Mouse (Mus musculus) thymus, postnatal 0 days (tissue): ENCODE measurements around the gene Plxnc1. TPM values are rescaled to one million over a fixed set of nuclear protein-coding genes. Genes with fewer than 3 reads are reported as not detected.

ENCODE experiments used
- DNase-seq: peaks from one replicate; pipeline ENCODE4 v3.0.0-alpha.2; 2015; ENCODE audit warnings: low spot score
- polyA plus RNA-seq: library from polyadenylated mRNA; unstranded; fragments of >200 nt; fragmentation: Nextera tagmentation; extraction: Ambion mirVana; gene quantifications from 2 replicates; pipeline ENCODE4 v1.2.1, GENCODE M21; 2015

Plxnc1 gene
- polyA plus RNA-seq = 3.2 and 3.8 TPM in 2 replicates

DNA sequence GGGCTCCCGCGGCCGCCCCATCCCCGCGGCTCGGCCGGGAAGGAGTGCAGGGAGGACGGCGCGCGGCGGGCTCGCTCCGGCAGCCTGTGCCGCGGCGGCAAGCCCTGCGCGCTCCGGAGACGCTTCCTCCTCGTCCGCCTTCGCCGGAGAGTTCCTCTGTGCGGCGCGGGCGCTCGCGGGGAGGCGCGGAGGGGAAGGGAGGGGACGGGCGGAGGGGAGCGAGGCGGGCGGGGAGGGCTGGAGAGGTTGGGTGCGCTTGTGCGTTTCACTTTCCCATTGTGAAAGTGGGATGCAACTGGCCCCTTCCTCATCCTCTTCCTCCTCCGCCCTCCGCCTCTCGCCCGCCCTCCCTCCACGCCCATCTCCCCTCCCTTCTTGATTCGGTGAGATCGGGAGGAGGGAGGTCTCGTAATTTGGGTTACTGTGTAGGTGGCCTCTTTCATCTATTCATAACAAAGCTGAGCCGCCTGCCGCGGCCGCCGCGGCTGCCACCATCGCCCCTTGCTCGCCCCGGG, at the start of gene Plxnc1:
Gene Plxnc1 (minus strand): TSS at position 145 of the 515 bp plus-strand sequence.
- peak; percentile 64 for DNase-seq

DNA sequence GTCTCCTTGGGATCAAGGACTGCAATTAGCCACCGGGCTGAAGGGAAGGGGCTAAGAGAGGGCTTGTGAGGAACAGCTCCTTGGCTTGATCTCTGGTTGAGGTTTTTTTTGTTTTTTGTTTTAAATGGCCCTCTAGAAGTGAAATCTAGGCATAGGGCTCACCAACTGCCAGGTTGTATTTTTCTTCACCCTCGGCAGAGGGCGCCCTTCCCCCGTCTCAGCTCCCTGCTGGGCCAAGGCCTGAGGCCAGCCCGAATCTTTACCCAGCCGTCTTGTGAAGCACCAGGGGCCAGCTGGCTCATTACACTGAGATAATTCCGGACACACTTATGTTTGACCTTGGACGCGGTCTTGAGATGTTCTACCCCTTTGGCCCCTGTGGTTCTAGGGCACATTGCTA, 47.5 kb upstream of the Plxnc1 start:
- peak; percentile 71 for DNase-seq

DNA sequence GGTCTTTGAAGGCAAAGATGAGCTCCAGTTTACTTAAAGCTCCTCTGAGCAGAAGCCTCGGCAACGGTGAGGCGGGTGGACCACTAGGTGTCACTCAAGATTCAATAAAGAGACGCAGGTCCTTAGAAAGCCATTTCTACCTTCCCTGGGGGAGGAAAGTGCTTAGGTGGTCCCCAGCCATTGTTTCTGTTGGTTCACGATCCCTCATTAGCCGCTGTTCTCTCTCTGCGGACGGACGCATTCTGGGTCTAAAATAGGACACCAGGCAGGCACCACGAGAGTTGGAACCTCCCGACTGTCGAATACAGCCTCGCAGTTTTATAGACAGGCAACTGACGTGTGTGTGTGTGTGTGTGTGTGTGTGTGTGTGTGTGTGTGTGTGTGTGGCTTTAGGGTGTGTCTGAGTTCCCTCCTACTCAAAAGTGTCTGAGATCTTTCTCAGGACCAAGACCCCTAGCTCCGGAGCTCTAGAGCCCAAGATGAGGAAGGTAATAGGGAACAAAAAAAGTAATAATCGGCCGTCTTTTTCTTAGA, 47.0 kb upstream of the Plxnc1 start:
- DNase-seq = peak; percentile 85

DNA sequence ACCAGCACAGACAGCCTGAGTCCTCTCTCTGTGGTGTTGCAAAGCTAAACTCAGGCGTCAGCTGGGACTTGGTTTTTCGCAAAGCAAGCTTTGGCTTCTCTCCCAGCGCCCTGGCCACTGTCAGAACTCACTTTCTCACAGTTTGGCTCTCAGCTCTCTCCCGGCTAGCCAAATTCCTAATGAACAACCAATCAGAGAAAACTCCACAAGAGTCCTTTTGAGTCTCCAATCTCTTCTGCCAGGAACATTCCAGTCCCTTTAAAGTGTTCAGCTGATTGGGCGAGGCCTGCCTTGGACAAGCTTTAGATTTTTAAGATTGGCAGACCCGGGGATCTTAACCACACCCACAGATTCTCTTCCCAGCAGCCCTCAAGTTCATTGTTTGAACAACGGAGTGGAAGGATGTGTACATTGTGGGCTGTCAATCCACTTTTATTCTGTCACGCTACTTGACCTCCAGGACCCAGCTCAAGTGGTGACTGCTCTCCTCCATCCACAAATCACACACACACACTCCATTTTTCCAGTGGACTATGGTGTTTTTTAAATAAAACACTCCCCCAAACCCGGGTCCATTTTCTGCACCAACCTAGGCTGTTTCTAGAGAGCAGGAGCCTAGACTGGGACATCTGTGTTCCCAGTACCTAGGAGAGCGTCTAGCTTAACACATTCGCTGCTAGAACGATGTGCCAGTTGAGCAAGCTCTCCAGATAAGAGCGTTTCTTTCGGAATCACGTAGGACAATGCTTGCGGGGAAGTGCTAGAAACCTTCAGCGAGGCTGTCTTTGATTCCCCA, 46.3 kb upstream of the Plxnc1 start:
- no peak for DNase-seq

DNA sequence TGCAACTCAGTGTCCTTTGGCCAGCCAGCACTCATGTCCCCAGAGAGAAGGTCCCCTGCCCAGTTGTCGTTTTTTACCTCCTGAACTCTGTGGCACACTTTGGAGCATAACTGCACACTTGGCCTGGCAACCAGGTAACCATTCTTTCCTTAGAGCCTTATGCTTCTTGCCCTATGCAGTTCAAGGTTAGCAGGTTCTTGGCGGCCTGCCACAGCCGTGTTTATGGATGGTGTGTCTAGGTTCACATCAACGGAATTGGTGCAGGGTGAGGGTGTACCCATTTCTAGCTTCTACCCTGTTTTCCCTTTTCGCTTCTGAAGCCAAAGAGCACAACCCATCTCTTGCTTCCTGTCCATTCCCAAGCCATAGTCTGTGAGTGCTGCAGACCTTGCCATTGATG, 44.7 kb upstream of the Plxnc1 start:
- DNase-seq = no peak

DNA sequence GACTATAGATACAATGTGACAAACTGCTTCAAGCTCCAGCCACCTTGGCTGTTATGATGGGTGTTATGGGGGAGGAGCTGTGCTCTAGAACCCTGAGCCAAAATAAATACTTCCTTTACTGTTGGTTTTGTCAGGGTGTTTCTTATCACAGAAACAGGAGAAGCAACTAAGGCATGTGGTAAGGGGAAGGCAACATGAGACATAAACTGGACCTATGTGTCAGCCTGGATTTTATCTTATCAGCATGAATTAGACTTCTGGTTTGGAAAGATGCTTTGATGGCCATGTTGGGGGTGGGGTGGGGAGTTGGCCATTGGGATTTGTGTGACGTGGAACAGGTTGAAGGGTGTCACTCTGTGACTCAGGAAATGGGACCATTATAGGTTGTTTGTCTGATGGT, 40.5 kb upstream of the Plxnc1 start:
- no peak for DNase-seq

DNA sequence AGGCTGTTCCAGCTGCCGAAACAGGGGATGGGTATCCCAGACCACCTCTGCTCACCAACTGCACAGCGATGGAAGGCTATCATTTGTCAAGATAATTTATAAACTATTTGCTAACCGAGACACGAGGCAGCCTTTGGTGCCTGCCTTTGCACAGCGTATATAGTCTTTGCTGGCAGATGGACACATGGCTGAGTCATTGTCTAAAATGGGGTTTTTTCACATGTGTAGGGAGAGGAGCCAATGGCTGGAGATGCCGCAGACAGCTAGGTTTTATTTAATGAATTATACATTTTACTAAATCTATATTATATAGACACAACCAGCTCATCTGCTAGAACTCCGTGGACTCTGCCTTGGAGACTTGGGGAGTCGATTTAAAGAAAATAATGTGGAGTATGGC, 37.9 kb upstream of the Plxnc1 start:
- no peak for DNase-seq

DNA sequence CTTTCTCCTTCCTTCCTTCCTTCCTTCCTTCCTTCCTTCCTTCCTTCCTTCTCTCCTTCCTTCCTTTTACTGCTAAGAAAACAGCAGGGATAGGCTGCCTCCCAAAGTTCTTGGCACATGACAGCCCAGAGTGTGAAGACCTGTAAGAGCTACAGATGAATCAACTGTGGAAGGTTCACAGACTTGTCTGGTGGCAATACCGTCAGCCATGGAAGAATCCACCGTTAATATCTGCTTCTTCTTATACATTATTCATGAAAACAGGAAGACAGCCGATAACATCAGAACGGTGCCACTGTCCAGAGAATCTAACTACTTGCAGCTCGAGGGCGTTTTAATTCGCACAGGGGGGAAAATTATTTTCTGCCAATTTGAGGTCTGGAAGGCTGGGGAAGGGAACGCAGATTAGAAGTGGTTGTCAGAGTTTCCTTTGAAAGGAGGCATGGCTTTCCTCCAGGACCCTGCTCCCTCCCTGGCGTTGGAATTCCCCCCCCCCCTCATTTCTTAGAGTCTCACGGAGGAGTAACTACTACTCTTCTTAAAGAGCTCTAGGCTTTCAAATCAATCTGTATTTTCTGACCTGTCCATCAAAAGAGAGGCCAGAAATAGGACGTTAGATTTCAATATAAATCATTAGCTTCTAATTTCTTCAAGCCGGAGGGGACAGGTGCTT, 37.0 kb upstream of the Plxnc1 start:
- no peak for DNase-seq

DNA sequence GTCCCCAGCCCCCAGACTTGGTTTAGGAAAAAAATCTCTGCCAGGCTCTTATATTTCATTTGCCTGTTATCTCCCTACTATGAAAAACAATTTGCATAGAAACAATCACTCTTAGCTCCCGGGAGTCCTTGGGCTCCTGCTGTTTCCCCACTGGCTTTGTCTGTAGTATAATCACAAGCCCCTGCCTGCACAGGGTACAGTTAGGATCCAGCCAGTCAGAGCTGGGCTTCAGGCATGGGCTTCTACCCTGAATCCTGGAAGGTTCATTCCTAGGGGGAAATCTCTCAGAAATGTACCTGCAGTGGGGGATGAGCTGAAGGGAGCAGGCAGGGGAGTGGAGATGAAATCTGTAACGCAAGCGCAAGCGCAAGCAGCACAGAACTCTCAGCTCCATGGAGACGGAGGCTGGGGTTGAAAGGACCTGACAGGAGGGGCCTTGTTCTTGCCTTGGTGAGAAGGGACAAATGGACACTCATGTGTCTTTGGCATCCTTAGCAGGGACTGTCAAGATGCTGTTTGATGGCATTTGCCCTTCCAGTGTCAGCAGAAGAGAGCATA, 33.7 kb upstream of the Plxnc1 start:
- no peak for DNase-seq

DNA sequence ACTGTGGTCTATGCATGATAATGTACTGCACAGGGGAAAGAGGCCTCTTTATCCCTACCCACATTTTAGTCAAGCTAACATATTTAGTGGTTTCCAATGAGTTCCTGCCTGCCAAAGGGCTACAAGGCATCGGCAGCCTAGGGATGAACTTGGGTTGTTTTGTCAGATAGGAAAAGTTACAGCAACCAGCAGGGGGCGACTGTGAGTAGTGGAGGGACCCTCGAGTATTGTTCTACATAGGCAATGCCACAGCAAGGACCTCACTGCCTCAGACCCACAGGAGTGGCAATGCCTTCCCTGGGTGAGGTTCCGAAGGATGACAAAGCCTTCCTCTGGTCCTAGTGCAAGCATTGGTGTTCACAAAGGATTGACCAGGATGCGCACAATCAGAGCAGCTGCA, 31.7 kb upstream of the Plxnc1 start:
- peak; percentile 36 for DNase-seq

DNA sequence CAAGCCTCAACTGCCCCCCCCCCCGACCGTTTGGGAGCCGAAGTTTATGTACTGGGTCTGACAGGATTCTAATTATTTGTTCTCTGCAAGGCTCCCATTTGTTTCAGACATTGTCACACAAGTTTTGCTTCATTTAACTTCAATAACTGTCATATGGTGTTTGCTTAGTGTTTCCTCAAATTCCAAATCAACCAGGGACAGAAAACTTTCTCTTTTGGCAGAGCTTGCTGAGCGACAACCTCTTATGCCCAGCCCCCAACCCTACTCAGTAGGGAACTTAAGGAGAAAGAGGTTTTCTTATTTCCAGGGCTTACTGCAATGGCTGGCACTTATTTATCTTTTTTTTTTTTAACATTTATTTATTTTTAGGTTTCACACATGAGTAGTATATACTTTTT, 30.5 kb upstream of the Plxnc1 start:
- DNase-seq = no peak

DNA sequence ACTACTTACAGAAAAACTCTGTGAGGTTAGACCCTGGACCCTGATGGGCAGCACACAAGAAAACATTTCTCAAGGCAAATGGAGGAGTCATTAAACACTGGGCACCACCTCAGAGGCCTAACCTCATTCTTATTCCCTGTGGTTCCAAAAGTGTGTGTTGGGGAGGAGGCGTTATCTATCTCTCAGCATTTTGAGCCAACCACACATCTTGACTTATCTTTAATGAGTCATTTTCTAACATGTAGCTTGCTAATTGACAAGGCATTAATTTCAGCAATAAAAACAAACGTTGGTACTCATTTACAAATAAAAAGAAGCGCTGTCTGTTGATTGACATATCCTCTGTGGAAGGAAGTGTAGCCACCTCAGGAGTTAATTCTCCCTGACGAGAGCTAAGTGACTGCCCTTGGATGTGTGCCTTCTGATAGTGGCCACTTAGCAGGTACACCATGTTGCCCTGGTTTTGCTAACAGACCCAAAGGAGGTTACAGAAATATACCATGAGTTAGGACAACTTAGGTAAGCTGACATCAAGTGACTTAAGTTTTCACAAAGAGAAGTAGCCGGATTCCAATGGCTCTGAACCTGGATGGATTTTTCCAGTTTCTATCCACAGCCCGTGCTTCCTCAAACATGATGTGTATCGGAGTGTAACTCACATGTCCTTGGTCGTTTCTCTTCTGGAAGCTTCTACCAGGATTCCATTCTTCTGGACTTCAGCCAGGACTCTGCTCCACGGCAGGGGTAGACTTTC, 29.9 kb upstream of the Plxnc1 start:
- no peak for DNase-seq

DNA sequence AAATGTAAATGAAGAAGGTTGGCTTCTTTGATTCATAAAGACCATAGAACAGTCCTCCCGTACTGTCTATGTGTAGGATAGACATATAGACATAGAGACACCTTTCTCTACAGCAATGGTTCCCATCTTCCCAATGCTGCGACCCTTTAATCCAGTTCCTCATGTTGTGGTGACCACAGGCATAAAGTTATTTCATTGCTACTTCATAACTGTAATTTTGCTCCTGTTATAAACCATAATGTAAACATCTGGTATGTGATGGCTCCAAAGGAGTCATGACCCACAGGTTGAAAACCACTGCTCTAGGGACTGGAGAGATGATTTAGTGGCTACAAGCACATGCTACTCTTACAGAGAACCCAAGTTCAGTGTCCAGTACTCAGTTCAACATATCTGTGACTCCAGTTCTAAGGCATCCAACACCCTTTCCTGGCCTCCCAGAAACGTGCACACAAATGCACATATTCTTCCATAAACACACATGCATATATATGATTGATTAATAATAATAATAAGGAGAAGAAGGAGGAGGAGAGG, 27.1 kb upstream of the Plxnc1 start:
- no peak for DNase-seq

DNA sequence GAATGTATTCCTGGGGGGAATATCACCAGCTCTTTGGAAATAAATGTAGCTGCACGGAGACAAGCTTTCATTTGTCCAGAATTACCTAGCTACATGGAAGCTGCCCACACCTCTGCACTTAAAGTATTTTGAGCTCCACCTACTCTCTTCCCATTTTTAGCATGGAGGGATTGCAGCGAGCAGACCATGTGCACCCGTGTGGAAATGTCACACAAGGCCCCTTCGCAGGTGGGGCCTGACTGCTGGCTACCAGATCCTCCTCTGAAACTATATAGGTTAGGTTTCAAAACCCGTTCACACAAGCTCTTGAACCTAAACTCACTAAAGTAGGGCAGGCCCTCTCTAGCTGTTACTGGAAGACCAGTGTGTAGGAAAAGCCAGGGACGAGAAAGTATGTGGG, 25.6 kb upstream of the Plxnc1 start:
- DNase-seq = no peak

DNA sequence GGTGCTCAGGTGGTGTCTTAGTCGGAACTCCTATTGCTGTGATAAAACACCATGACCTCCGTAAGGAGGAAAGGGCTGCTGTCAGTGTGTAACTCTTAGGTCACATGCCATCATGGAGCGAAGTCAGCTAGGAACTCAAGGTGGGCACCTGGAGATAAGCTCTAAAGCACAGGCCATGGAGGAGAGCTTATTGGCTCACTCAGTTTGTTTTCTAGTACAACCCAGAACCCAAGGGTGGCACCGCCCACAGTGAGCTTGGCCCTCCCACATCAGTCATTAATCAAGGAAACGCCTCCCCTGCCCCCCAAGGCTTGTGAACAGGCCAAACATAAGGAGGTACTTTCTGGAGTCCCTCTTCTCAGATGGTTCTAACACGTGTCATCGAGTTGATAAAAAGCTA, 22.8 kb upstream of the Plxnc1 start:
- no peak for DNase-seq

DNA sequence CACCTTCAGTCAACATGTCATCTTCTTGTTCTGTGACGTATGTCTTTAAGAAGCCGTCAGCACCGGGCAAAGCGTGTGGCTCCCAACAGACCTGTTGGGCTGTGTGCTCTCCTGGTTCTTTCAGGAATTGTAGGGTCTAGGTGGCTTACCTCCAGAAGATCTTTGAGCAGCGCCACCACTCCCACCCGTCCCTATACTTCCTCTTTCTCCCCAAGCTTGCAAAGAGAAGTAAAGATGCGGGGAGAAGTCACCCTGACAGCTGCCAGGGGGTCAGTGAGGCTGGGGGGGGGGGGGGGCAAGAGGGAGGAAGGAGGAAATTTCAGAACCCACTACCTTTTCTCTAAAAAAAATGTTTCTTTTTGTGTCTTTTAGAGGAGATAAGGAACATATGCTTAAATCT, 22.2 kb upstream of the Plxnc1 start:
- DNase-seq = no peak

DNA sequence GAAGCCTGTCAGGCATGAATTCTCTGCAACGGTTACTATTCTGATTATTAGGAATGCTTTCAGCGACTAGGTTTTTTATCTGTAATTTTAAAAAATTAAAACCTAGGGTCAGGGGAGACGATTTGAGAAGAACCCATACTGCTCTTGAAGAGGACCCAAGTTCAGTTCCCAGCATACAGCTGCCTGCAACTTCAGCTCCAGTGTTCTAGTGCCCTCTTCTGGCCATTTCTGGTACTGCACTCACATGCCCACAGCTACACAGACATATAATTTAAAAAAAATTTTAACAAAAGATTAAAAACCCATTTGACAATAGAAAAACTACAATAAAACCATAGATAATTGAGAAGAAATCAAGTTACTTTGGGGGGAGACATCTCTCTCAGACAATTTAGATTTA, 20.5 kb upstream of the Plxnc1 start:
- DNase-seq = no peak

DNA sequence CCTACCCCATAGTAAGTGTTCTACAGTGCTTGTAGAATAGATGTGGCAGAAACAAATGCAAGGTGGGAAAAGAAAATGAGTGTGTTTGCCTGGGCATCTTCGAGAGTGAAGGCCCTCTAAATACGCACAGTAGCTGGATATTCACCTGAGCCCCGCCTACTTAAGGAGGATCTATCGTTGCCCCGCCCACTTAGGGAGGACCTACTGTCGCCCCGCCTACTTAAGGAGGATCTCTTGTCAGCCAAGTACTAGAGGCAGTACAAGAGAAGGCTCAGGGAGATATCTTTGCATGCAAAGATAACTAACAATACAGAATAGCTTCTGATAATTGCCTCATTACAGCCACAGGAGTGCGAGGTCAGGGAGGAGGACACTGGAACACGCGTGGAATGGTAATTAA, 17.4 kb upstream of the Plxnc1 start:
- DNase-seq = no peak

DNA sequence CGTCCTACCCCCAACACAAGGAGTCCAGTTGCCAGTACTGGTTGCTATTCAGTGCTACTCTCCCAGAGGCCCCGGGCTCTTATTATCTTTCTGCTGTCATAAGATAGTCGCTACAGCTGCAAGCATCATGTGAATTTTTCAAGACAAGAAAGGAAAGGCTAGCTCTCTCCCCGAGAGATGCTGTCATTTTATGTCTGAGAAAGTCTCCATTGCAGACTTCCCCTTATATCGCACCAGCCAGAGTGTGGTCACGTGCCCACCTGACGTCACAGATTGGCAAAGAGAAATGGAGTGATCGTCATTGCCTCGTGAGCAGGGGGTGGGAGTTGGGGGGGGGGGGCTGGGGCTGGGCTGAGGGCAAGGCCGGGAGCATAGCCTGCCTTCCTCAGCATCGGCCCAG, 16.6 kb upstream of the Plxnc1 start:
- DNase-seq = no peak

DNA sequence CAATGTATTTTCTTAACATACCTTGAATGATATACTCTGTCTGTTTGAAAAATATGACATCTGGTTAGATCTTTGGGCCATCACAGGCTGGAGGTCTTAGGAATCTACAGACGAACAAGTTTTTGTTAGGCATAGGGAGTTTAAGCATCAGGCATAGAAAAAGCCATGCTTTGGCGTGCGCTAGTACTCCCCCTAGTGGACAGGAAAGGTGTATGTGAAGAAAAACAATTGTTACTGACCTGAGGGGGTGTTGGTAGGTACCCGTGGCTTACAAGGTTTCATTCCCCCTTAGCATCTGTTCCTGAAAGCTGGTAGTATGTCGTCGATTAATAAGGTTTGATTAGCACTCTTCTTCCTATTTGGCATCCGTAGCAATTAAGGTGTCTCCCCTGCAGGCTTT, 13.7 kb upstream of the Plxnc1 start:
- peak; percentile 69 for DNase-seq

DNA sequence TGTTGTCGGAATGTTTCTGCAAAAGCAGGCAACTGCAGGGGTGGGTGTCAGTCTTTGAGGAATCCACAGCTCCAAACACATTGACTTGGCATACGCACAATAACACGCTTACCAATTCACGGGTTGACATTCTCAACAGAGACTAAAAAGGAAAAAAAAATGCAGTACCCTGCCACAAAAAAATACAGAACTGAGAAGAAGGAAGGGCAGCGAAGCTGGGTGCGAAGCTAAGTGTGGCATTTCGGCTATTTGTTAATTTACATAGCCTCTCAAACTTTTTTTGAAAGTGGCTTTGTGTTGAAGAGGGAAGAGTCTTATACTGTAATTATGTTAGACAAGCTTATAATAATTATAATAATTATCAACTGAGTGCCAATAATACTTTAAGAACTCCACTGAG, 13.1 kb upstream of the Plxnc1 start:
- no peak for DNase-seq
